In genomic region chr11:87357317-87358300, GRCm38 (mm10) we compare ENCODE assay signal across 9 mouse cellular contexts. TPM values are rescaled to one million over a fixed set of nuclear protein-coding genes. Genes with fewer than 3 reads are reported as not detected.
DNase-seq lines count a peak whose midpoint lies in the region; ATAC-seq and TF ChIP-seq lines count a peak whose summit lies in the region.
"Had no signal": no experiment of that assay in that cellular context is flagged by ENCODE, and none has a peak within 500 bp of the region (broad histone marks: within the 10 kb centered on the region; RNA-seq: fewer than 3 reads in every experiment).

No protein-coding gene starts in this region.

- H3K4me3 ChIP-seq in E14TG2a.4 (replicated peaks; ENCODE audit: low read length) (peak overlapping the region; percentile 93), myocyte (peak overlapping the region; percentile 34)
- H3K4me3 ChIP-seq in cortical plate, adult 2 months (ENCODE audit: insufficient read depth, low read length) = peak overlapping the region; percentile 64
- H3K4me3 ChIP-seq in heart, embryonic 16.5 days (ENCODE audit: low read length) = peak overlapping the region; percentile 86

- ATAC-seq in heart, embryonic 16.5 days (replicated peaks; ENCODE audit: extremely low read depth, insufficient read depth, low FRiP score) = peak; percentile 28
- no peak for ATAC-seq in monocyte, adult 5-6 weeks (replicated peaks; ENCODE audit: insufficient number of reproducible peaks, low FRiP score, low TSS enrichment, poor library complexity, severe bottlenecking)
- ATAC-seq: Patski had no signal

- H3K36me3 ChIP-seq in E14TG2a.4 (ENCODE audit: insufficient read depth, low read length) (no peaks in the 10 kb centered on the region), myocyte (ENCODE audit: control insufficient read depth, insufficient read depth) (no peaks in the 10 kb centered on the region)
- no peaks in the 10 kb centered on the region for H3K36me3 ChIP-seq in heart, embryonic 16.5 days (ENCODE audit: control insufficient read depth, insufficient read depth)

- H3ac ChIP-seq in myocyte (ENCODE audit: control insufficient read depth, insufficient read length) = peak overlapping the region; percentile 23

- peak overlapping the region; percentile 88 for H3K27ac ChIP-seq in cortical plate, adult 2 months (ENCODE audit: insufficient read depth, low read length)
- H3K27ac ChIP-seq in heart, embryonic 16.5 days (ENCODE audit: low read length) = peak overlapping the region; percentile 68

- no peaks in the 10 kb centered on the region for H3K79me2 ChIP-seq in myocyte (ENCODE audit: control insufficient read depth, insufficient read depth)

- TF ChIP-seq POLR2A in cortical plate, adult 2 months (IDR thresholded peaks at IDR 0.05; ENCODE audit: extremely low read depth, insufficient read depth, low read length) = no peak
- TF ChIP-seq POLR2A in myocyte (IDR thresholded peaks at IDR 0.05; ENCODE audit: insufficient read length, low read depth) = no peak

- H3K27me3 ChIP-seq in E14TG2a.4 (ENCODE audit: insufficient read depth, low read length) (peaks cover 47% of the 10 kb centered on the region), myocyte (ENCODE audit: control insufficient read depth, insufficient read depth, insufficient read length) (peaks cover 5% of the 10 kb centered on the region)
- H3K27me3 ChIP-seq in heart, embryonic 16.5 days (ENCODE audit: control insufficient read depth, insufficient read depth, low read length) = peaks cover 6% of the 10 kb centered on the region; the same call in 1 of the 2 replicates

- TF ChIP-seq CTCF in E14TG2a.4 (conservative IDR thresholded peaks at IDR 0.05; ENCODE audit: low read length) = no peak
- TF ChIP-seq CTCF in cortical plate, adult 2 months (IDR thresholded peaks at IDR 0.05; ENCODE audit: extremely low read depth, insufficient read depth, low read length) = no peak

- peak overlapping the region; percentile 84 for H3K9ac ChIP-seq in heart, embryonic 16.5 days (ENCODE audit: low read length)

- DNase-seq in heart, adult 11 months = peak; percentile 88
- DNase-seq in heart, adult 8-10 months (ENCODE audit: low spot score) = no peak
- DNase-seq in left cerebral cortex, postnatal 4 days = peak; percentile 20

- no peaks in the 10 kb centered on the region for H3K9me3 ChIP-seq in E14TG2a.4 (ENCODE audit: low read length)
- no peaks in the 10 kb centered on the region for H3K9me3 ChIP-seq in heart, embryonic 16.5 days (replicated peaks; ENCODE audit: control insufficient read depth, low read length)

- peak overlapping the region; percentile 78 for H3K4me2 ChIP-seq in heart, embryonic 16.5 days (ENCODE audit: low read depth, low read length)
- H3K4me2 ChIP-seq in myocyte (ENCODE audit: low read depth) = peak overlapping the region; percentile 84

- intact Hi-C loops in left cerebral cortex, postnatal 4 days (cut with DNase I) = loop anchor here (10.0 kb wide), 1 partner anchor 73 kb away; no protein-coding TSS in a partner anchor

- WGBS in heart, embryonic 16.5 days = 7% methylated on average over 31 of the region's 31 CpGs

- H3K4me1 ChIP-seq in E14TG2a.4 (replicated peaks; ENCODE audit: low read depth, low read length) = peaks cover 26% of the 10 kb centered on the region
- H3K4me1 ChIP-seq in cortical plate, adult 2 months (ENCODE audit: control insufficient read depth, insufficient read depth, low read length) = no peaks in the 10 kb centered on the region
- H3K4me1 ChIP-seq in heart, embryonic 16.5 days (ENCODE audit: control insufficient read depth, insufficient read depth, low read length) = peaks cover 7% of the 10 kb centered on the region; the same call in 1 of the 2 replicates

TF ChIP-seq in myocyte, 11 proteins besides CTCF, POLR2A, EP300 and RAD21:
- TF ChIP-seq CEBPB (IDR thresholded peaks at IDR 0.05; ENCODE audit: insufficient read depth, poor library complexity, severe bottlenecking) = no peak
- no peak for TF ChIP-seq MYOG (IDR thresholded peaks at IDR 0.05; ENCODE audit: control insufficient read depth in 1 of 3, insufficient read depth in 1 of 3, insufficient read length in 2 of 3, low read depth in 2 of 3)
- TF ChIP-seq E2F4 (IDR thresholded peaks at IDR 0.05; ENCODE audit: insufficient read depth) = no peak
- TF ChIP-seq USF1 (IDR thresholded peaks at IDR 0.05; ENCODE audit: low read depth) = no peak
- no peak for TF ChIP-seq REST (IDR thresholded peaks at IDR 0.05; ENCODE audit: insufficient read depth, insufficient read length)
- TF ChIP-seq MYOD1 (IDR thresholded peaks at IDR 0.05; ENCODE audit: control insufficient read depth in 1 of 3, insufficient read length in 2 of 3, low read depth in 2 of 3) = no peak
- TF ChIP-seq SRF (IDR thresholded peaks at IDR 0.05; ENCODE audit: control insufficient read depth, insufficient read length, low read depth) = no peak
- TF ChIP-seq MAX (IDR thresholded peaks at IDR 0.05; ENCODE audit: low read depth) = no peak
- TF ChIP-seq TCF3 (IDR thresholded peaks at IDR 0.05; ENCODE audit: insufficient read length, low read depth) = no peak
- no peak for TF ChIP-seq POLR2AphosphoS2 (IDR thresholded peaks at IDR 0.05; ENCODE audit: insufficient read length, low read depth)
- no peak for TF ChIP-seq TCF12 (IDR thresholded peaks at IDR 0.05; ENCODE audit: insufficient read depth, poor library complexity, severe bottlenecking)

RNA-seq across cellular contexts. Expression of gene Ppm1e, which starts 1.2 kb away (rescaled TPM):
- 1 to 10 TPM; 3.7 to 7.1 (median 5.3) TPM for total RNA-seq in heart, adult 8-10 months (2022)
- polyA plus RNA-seq in cortical plate, adult 2 months (2012; rRNA removed) = 63.1 and 76.8 TPM in 2 replicates
- 4.9 and 5.4 TPM in 2 replicates for polyA plus RNA-seq in heart, embryonic 16.5 days (2015; fragmentation: Nextera tagmentation; extraction: Ambion mirVana)
- total RNA-seq in left cerebral cortex, postnatal 4 days (2021) = 100 to 1,000 TPM; 106 to 111 TPM
- 1.4 TPM for polyA plus RNA-seq in myocyte (2012; fragmentation: generic; extraction: Trizol)
- total RNA-seq in monocyte, adult 5-6 weeks (2017) = 1.1 to 8.2 TPM (median 1.6 TPM) in 3 replicates

RNA-seq across cellular contexts. Expression of gene Rad51c, which starts 47.1 kb away (rescaled TPM):
- 1 to 10 TPM in 2 of 4 experiments, under 1 TPM in 2; 0.72 to 2.0 (median 1.2) TPM for total RNA-seq in heart, adult 8-10 months (2022)
- 3.0 and 3.3 TPM in 2 replicates for polyA plus RNA-seq in cortical plate, adult 2 months (2012; rRNA removed)
- 9.2 and 10.1 TPM in 2 replicates for polyA plus RNA-seq in heart, embryonic 16.5 days (2015; fragmentation: Nextera tagmentation; extraction: Ambion mirVana)
- total RNA-seq in left cerebral cortex, postnatal 4 days (2021) = 1 to 10 TPM; 4.0 to 4.8 TPM
- 3.5 TPM for polyA plus RNA-seq in myocyte (2012; fragmentation: generic; extraction: Trizol)
- total RNA-seq in monocyte, adult 5-6 weeks (2017) = 2.6 to 6.8 TPM (median 6.5 TPM) in 3 replicates

RNA-seq across cellular contexts. Expression of gene Tex14, which starts 47.3 kb away (rescaled TPM):
- total RNA-seq in heart, adult 8-10 months (2022) = under 1 TPM in 3 of 4 experiments, not detected in 1; 0.16 to 0.29 (median 0.19) TPM
- polyA plus RNA-seq in cortical plate, adult 2 months (2012; rRNA removed) = 0.26 and 0.48 TPM in 2 replicates
- polyA plus RNA-seq in heart, embryonic 16.5 days (2015; fragmentation: Nextera tagmentation; extraction: Ambion mirVana) = 0.06 and 0.42 TPM in 2 replicates
- total RNA-seq in left cerebral cortex, postnatal 4 days (2021) = under 1 TPM; 0.34 to 0.44 TPM
- polyA plus RNA-seq in myocyte (2012; fragmentation: generic; extraction: Trizol) = 0.13 TPM
- 3.7 to 4.4 TPM in 2 of 3 replicates, not detected in the other for total RNA-seq in monocyte, adult 5-6 weeks (2017)

Comparison
In these comparisons a context has a peak if more than half of its experiments do, and no peak if none do; other contexts are left out.
1. H3K4me3 ChIP-seq: peak in every context shown above with its lines; median percentile 93 in E14TG2a.4; 86 in heart, embryonic 16.5 days; 64 in cortical plate, adult 2 months; 34 in myocyte.
2. RNA of gene Ppm1e, which starts 1.2 kb away (total RNA-seq): 106 to 111 TPM in left cerebral cortex, postnatal 4 days; 3.7 to 7.1 TPM in heart, adult 8-10 months and 1.1 to 8.2 TPM in monocyte, adult 5-6 weeks; every median in the first group is over 10 times any median in the second.